Mouse (Mus musculus) intestine, embryonic 14.5 days (tissue): ENCODE results near the gene Hnrnph1. TPM values are rescaled to one million over a fixed set of nuclear protein-coding genes. Genes with fewer than 3 reads are reported as not detected.

ENCODE experiments used
- ATAC-seq: fragments of 200-750 bp; cut with Nextera tagmentation; replicated peaks from 2 replicates; pipeline ENCODE4 v1.8.0; 2017; ENCODE audit warnings: low read depth, moderate number of reproducible peaks, moderate TSS enrichment, moderate library complexity; ENCODE audit not compliant: low FRiP score, low TSS enrichment
- DNase-seq: peaks from one replicate; pipeline ENCODE4 v3.0.0-alpha.2; 2018; ENCODE audit warnings: low spot score
- H3K27ac ChIP-seq: fragments of 300-500 bp; sonication (generic); 2 replicates; pipeline ENCODE4 v1.5.1; 2014; ENCODE audit warnings: low read depth, mild to moderate bottlenecking, control low read depth
- H3K27me3 ChIP-seq: fragments of 300-500 bp; sonication (generic); replicated peaks from 2 replicates; pipeline ENCODE4 v1.6.1; 2014; ENCODE audit warnings: low read length, control low read depth; ENCODE audit not compliant: control insufficient read depth, insufficient read depth
- H3K36me3 ChIP-seq: fragments of 300-500 bp; sonication (generic); 2 replicates; pipeline ENCODE4 v1.6.1; 2014; ENCODE audit warnings: low read length, control low read depth; ENCODE audit not compliant: control insufficient read depth, insufficient read depth
- H3K4me1 ChIP-seq: fragments of 300-500 bp; sonication (generic); replicated peaks from 2 replicates; pipeline ENCODE4 v1.6.1; 2014; ENCODE audit warnings: low read length, control low read depth, mixed read lengths; ENCODE audit not compliant: control insufficient read depth, insufficient read depth
- H3K4me2 ChIP-seq: fragments of 300-500 bp; sonication (generic); 2 replicates; pipeline ENCODE4 v1.6.1; 2014; ENCODE audit warnings: low read length
- H3K4me3 ChIP-seq: fragments of 300-500 bp; sonication (generic); 2 replicates; pipeline ENCODE4 v1.5.1; 2014; ENCODE audit warnings: low read depth, low read length, control low read depth, mixed read lengths
- H3K9ac ChIP-seq: fragments of 300-500 bp; sonication (generic); 2 replicates; pipeline ENCODE4 v1.6.1; 2014; ENCODE audit warnings: mild to moderate bottlenecking, low read length
- H3K9me3 ChIP-seq: fragments of 300-500 bp; sonication (generic); 2 replicates; pipeline ENCODE4 v1.6.1; 2016; ENCODE audit warnings: low read length, control low read depth; ENCODE audit not compliant: control insufficient read depth
- WGBS: fragments of 180-500 bp; shearing (Covaris S2); extraction: QIAGEN DNeasy Blood & Tissue Kit; methylation state at CpG from one replicate; pipeline ENCODE4 v1.1.7; 2014; 5-methylcytosine and 5-hydroxymethylcytosine counted together
- polyA plus RNA-seq: library from polyadenylated mRNA; unstranded; fragments of >200 nt; fragmentation: Nextera tagmentation; extraction: Ambion mirVana; gene quantifications from 2 replicates; pipeline ENCODE4 v1.2.1, GENCODE M21; 2014

The Hnrnph1 gene
- polyA plus RNA-seq, 1 experiment from 2014 or later, result 411 TPM

GRCm38 (mm10) chr11:50389011-50389410 lies 12.2 kb downstream of the Hnrnph1 start:
- H3K36me3 ChIP-seq, result peaks cover 78% of the 10 kb centered on the region
- no peak for DNase-seq
- 73% methylated on average over 3 of the region's 3 CpGs for whole genome bisulfite sequencing
- no peak overlapping the region for H3K4me3 ChIP-seq
- H3K4me1 ChIP-seq, result no peaks in the 10 kb centered on the region
- no peak overlapping the region for H3K4me2 ChIP-seq
- no peak overlapping the region for H3K27ac ChIP-seq
- ATAC-seq, result no peak
- no peaks in the 10 kb centered on the region for H3K27me3 ChIP-seq
- H3K9me3 ChIP-seq, result no peaks in the 10 kb centered on the region
- H3K9ac ChIP-seq, result no peak overlapping the region

GRCm38 (mm10) chr11:50389616-50390015 lies 12.8 kb downstream of the Hnrnph1 start:
- 63% methylated on average over 5 of the region's 5 CpGs for WGBS
- H3K27ac ChIP-seq, result no peak overlapping the region
- no peaks in the 10 kb centered on the region for H3K4me1 ChIP-seq
- no peaks in the 10 kb centered on the region for H3K27me3 ChIP-seq
- H3K4me3 ChIP-seq, result no peak overlapping the region
- H3K9me3 ChIP-seq, result no peaks in the 10 kb centered on the region
- ATAC-seq (no peak), DNase-seq (no peak)
- peaks cover 80% of the 10 kb centered on the region for H3K36me3 ChIP-seq
- no peak overlapping the region for H3K4me2 ChIP-seq
- no peak overlapping the region for H3K9ac ChIP-seq

- peaks cover 71% of the 10 kb centered on the region for H3K36me3 ChIP-seq
- H3K4me2 ChIP-seq, result no peak overlapping the region
- ATAC-seq (no peak), DNase-seq (no peak)
- no peaks in the 10 kb centered on the region for H3K4me1 ChIP-seq
- H3K9me3 ChIP-seq, result no peaks in the 10 kb centered on the region
- no peak overlapping the region for H3K27ac ChIP-seq
- H3K4me3 ChIP-seq, result no peak overlapping the region
- WGBS, result 87% methylated on average over 4 of the region's 4 CpGs
- no peak overlapping the region for H3K9ac ChIP-seq
- no peaks in the 10 kb centered on the region for H3K27me3 ChIP-seq
Observed at GRCm38 (mm10) chr11:50391272-50391960, 14.6 kb downstream of the Hnrnph1 start.

GRCm38 (mm10) chr11:50393306-50393705 lies 16.5 kb downstream of the Hnrnph1 start:
- Histone ChIP-seq H3K36me3 (peaks cover 72% of the 10 kb centered on the region), H3K4me2 (no peak overlapping the region), H3K27ac (no peak overlapping the region), H3K4me1 (no peaks in the 10 kb centered on the region), H3K4me3 (no peak overlapping the region), H3K27me3 (no peaks in the 10 kb centered on the region), H3K9ac (no peak overlapping the region), H3K9me3 (no peaks in the 10 kb centered on the region)
- 87% methylated on average over 6 of the region's 6 CpGs for WGBS
- DNase-seq, result no peak
- no peak for ATAC-seq

DNA sequence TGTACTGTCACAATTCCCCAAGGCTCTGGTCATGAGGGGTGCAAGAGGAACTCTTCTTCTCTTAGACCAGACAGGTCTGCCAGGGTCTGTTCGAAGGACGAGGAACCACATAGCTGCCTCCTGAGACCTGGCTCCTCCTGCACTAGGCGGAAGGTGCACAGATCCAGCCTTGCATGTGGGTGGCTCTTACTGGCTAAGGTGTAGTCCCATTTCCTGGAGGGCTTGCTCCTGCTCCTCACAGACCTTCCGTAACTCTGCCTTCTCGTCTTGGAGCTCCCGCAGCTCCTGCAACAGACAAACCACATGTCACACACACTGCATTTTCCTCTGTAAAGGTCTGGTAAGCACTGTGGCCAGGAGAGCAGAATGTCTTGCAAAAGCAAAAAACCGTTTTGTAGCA lies 17.9 kb downstream of the Hnrnph1 start:
- Histone ChIP-seq H3K9me3 (no peaks in the 10 kb centered on the region), H3K27ac (no peak overlapping the region), H3K4me1 (no peaks in the 10 kb centered on the region), H3K27me3 (no peaks in the 10 kb centered on the region), H3K4me2 (no peak overlapping the region), H3K36me3 (peaks cover 69% of the 10 kb centered on the region), H3K9ac (no peak overlapping the region), H3K4me3 (no peak overlapping the region)
- 89% methylated on average over 7 of the region's 7 CpGs for WGBS
- ATAC-seq (no peak), DNase-seq (no peak)

- ATAC-seq (no peak), DNase-seq (no peak)
- H3K4me2 ChIP-seq, result no peak overlapping the region
- no peak overlapping the region for H3K4me3 ChIP-seq
- no peaks in the 10 kb centered on the region for H3K27me3 ChIP-seq
- H3K36me3 ChIP-seq, result peaks cover 73% of the 10 kb centered on the region
- H3K9ac ChIP-seq, result no peak overlapping the region
- H3K4me1 ChIP-seq, result no peaks in the 10 kb centered on the region
- WGBS, result 78% methylated on average over 11 of the region's 11 CpGs
- H3K9me3 ChIP-seq, result no peaks in the 10 kb centered on the region
- H3K27ac ChIP-seq, result no peak overlapping the region
Observed at GRCm38 (mm10) chr11:50396766-50397307, 20.0 kb downstream of the Hnrnph1 start.

DNA sequence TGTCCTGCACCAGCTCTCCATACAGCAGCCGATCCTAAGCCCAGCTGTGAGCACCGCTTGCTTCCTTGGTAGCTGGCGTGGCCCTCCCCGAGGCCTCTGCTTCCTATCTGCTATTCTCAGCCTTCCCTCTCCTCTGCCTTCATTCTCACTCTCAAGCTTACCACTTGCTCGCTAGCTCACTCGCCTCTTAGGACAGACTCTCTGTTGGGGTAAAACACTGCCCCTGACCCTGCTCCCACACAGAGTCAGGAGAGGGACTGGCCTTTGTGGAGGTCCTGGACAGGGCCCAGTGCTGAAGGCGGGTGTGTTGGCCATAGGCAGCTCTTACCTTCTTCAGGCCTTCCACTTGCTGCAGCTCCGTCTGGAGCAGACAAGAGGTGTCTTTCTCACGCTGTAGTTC lies 20.5 kb downstream of the Hnrnph1 start:
- Histone ChIP-seq H3K4me2 (no peak overlapping the region), H3K4me3 (no peak overlapping the region), H3K27ac (no peak overlapping the region), H3K4me1 (no peaks in the 10 kb centered on the region), H3K9me3 (no peaks in the 10 kb centered on the region), H3K9ac (no peak overlapping the region), H3K36me3 (peaks cover 73% of the 10 kb centered on the region), H3K27me3 (no peaks in the 10 kb centered on the region)
- DNase-seq (no peak), ATAC-seq (no peak)
- WGBS, result 85% methylated on average over 9 of the region's 9 CpGs

GRCm38 (mm10) chr11:50398803-50399202 lies 22.0 kb downstream of the Hnrnph1 start:
- Histone ChIP-seq H3K9me3 (no peaks in the 10 kb centered on the region), H3K9ac (no peak overlapping the region), H3K4me1 (no peaks in the 10 kb centered on the region), H3K27me3 (no peaks in the 10 kb centered on the region), H3K27ac (no peak overlapping the region), H3K4me3 (no peak overlapping the region), H3K4me2 (no peak overlapping the region), H3K36me3 (peaks cover 75% of the 10 kb centered on the region)
- DNase-seq, result no peak
- no peak for ATAC-seq
- 88% methylated on average over 13 of the region's 13 CpGs for WGBS

DNA sequence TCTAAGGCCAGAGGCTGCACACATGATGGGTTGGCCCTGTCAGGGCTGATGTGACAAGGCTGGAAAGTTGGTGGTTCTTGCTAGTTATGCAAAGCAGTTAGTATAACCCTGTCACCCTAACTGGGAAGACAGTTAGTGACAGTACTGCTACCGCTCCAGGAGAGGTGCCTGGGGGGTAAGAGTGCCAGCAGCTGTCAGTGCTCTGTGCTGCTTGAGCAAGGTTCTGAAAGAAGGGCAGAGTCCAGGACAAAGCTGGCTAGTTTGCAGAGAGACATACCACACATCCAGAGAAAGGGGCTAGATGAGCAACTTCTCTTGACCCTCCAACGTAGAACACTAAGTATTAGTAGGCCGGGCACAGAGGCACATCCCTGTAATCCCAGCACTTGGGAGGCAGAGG lies 25.7 kb downstream of the Hnrnph1 start:
- Histone ChIP-seq H3K4me1 (no peaks in the 10 kb centered on the region), H3K9ac (no peak overlapping the region), H3K4me3 (no peak overlapping the region), H3K27me3 (no peaks in the 10 kb centered on the region), H3K36me3 (peaks cover 54% of the 10 kb centered on the region), H3K4me2 (no peak overlapping the region), H3K27ac (no peak overlapping the region), H3K9me3 (no peaks in the 10 kb centered on the region)
- no peak for ATAC-seq
- 94% methylated on average over 3 of the region's 3 CpGs for WGBS
- DNase-seq, result no peak
